Mouse (Mus musculus) embryonic facial prominence, embryonic 11.5 days (tissue): ENCODE measurements around the gene Dnm2. TPM values are rescaled to one million over a fixed set of nuclear protein-coding genes. Genes with fewer than 3 reads are reported as not detected.

Experiments used
- ATAC-seq: fragments of 200-750 bp; cut with Nextera tagmentation; replicated peaks from 2 replicates; pipeline ENCODE4 v1.8.0; 2017; ENCODE audit warnings: low read depth; ENCODE audit not compliant: insufficient number of reproducible peaks, low FRiP score, low TSS enrichment
- DNase-seq: peaks from one replicate; pipeline ENCODE4 v3.0.0-alpha.2; 2015; ENCODE audit warnings: low spot score
- H3K27ac ChIP-seq: fragments of 300-500 bp; sonication (generic); replicated peaks from 2 replicates; pipeline ENCODE4 v1.5.1; 2014; ENCODE audit warnings: mild to moderate bottlenecking, low read depth, low read length, control low read depth
- H3K27me3 ChIP-seq: fragments of 300-500 bp; sonication (generic); 2 replicates; pipeline ENCODE4 v1.6.1; 2014; ENCODE audit warnings: mild to moderate bottlenecking, low read length, moderate library complexity, mixed read lengths; ENCODE audit not compliant: control insufficient read depth, insufficient read depth
- H3K36me3 ChIP-seq: fragments of 300-500 bp; sonication (generic); replicated peaks from 2 replicates; pipeline ENCODE4 v1.6.1; 2014; ENCODE audit warnings: low read depth, mild to moderate bottlenecking, low read length, moderate library complexity, mixed read lengths; ENCODE audit not compliant: control insufficient read depth, insufficient read depth
- H3K4me1 ChIP-seq: fragments of 300-500 bp; sonication (generic); 2 replicates; pipeline ENCODE4 v1.6.1; 2014; ENCODE audit warnings: low read length, mixed read lengths; ENCODE audit not compliant: control insufficient read depth, insufficient read depth
- H3K4me2 ChIP-seq: fragments of 300-500 bp; sonication (generic); 2 replicates; pipeline ENCODE4 v1.6.1; 2014; ENCODE audit warnings: low read depth, mild to moderate bottlenecking, control low read depth, low read length, moderate library complexity
- H3K4me3 ChIP-seq: fragments of 300-500 bp; sonication (generic); 2 replicates; pipeline ENCODE4 v1.5.1; 2014; ENCODE audit warnings: low read depth, low read length, control low read depth
- H3K9ac ChIP-seq: fragments of 300-500 bp; sonication (generic); replicated peaks from 2 replicates; pipeline ENCODE4 v1.6.1; 2014; ENCODE audit warnings: mild to moderate bottlenecking, control low read depth, low read length
- H3K9me3 ChIP-seq: fragments of 300-500 bp; sonication (generic); replicated peaks from 2 replicates; pipeline ENCODE4 v1.6.1; 2016; ENCODE audit warnings: mild to moderate bottlenecking, low read length, inconsistent platforms, mixed read lengths; ENCODE audit not compliant: control insufficient read depth
- whole genome bisulfite sequencing: fragments of 180-500 bp; shearing (Covaris S2); extraction: QIAGEN DNeasy Blood & Tissue Kit; methylation state at CpG from one replicate; pipeline ENCODE4 v1.1.7; 2014; 5-methylcytosine and 5-hydroxymethylcytosine counted together
- polyA plus RNA-seq: library from polyadenylated mRNA; unstranded; fragments of >200 nt; fragmentation: Nextera tagmentation; extraction: Ambion mirVana; gene quantifications from 2 replicates; pipeline ENCODE4 v1.2.1, GENCODE M21; 2014

The Dnm2 gene
- polyA plus RNA-seq, 1 experiment from 2014 or later = 58.0 TPM

DNA sequence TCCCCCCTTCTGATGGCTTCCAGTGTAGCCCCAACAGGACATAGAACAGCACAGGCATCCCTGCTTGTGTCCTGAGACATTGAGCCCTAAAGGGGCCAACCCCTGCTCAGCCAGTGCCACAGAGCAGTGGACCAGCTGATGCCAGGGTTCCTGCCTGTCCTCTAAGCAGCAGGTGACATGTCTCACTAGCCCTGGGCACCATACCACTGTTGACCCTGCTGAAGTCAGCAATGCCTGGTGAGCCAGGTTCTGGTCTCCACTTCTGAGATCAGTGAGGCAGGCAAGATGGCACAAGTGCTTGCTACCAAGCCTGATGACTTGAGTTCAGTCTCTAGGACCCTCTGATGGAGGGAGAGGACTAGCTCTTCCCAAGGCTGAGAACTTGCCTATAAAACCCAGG, 81.1 kb downstream of the Dnm2 start:
- DNase-seq = no peak
- Histone ChIP-seq H3K27me3 (no peaks in the 10 kb centered on the region), H3K27ac (no peak overlapping the region), H3K36me3 (peaks cover 9% of the 10 kb centered on the region), H3K4me1 (peaks cover 4% of the 10 kb centered on the region; the same call in 1 of the 2 replicates), H3K4me2 (no peak overlapping the region), H3K9ac (no peak overlapping the region; the same call in 1 of the 2 replicates), H3K4me3 (no peak overlapping the region), H3K9me3 (no peaks in the 10 kb centered on the region)
- no peak for ATAC-seq

- Histone ChIP-seq H3K4me2 (no peak overlapping the region), H3K4me3 (no peak overlapping the region), H3K4me1 (peaks cover 4% of the 10 kb centered on the region; the same call in 1 of the 2 replicates), H3K27me3 (no peaks in the 10 kb centered on the region), H3K9ac (no peak overlapping the region), H3K9me3 (no peaks in the 10 kb centered on the region), H3K36me3 (peaks cover 9% of the 10 kb centered on the region), H3K27ac (no peak overlapping the region)
- 95% methylated on average over 15 of the region's 15 CpGs for WGBS
- ATAC-seq (no peak), DNase-seq (no peak)
These were observed 83.2 kb downstream of the Dnm2 start for GRCm38 (mm10) chr9:21507753-21508430.

- Histone ChIP-seq H3K4me3 (peak overlapping the region; percentile 71), H3K9ac (no peak overlapping the region), H3K4me1 (peaks cover 4% of the 10 kb centered on the region; the same call in 1 of the 2 replicates), H3K27me3 (no peaks in the 10 kb centered on the region), H3K27ac (no peak overlapping the region), H3K4me2 (peak overlapping the region; percentile 56), H3K9me3 (no peaks in the 10 kb centered on the region), H3K36me3 (peaks cover 9% of the 10 kb centered on the region)
- ATAC-seq = no peak
- 63% methylated on average over 7 of the region's 7 CpGs for WGBS
- no peak for DNase-seq
These were observed 84.2 kb downstream of the Dnm2 start for GRCm38 (mm10) chr9:21508871-21509404.

GRCm38 (mm10) chr9:21509772-21510688, 85.3 kb downstream of the Dnm2 start, which contains the start of gene Tmed1:
Gene Tmed1, minus strand, starts transcription at chr9:21510252.
- ATAC-seq = peak; percentile 93
- H3K27ac ChIP-seq = peak within 1 kb of the TSS; percentile 86
- no peaks in the 10 kb centered on the region for H3K27me3 ChIP-seq
- peak; percentile 97 for DNase-seq
- H3K4me2 ChIP-seq = peak within 1 kb of the TSS; percentile 56
- H3K9me3 ChIP-seq = no peaks in the 10 kb centered on the region
- H3K4me1 ChIP-seq = peaks cover 4% of the 10 kb centered on the region; the same call in 1 of the 2 replicates
- WGBS = 0% methylated on average over 44 of the region's 44 CpGs
- peaks cover 9% of the 10 kb centered on the region for H3K36me3 ChIP-seq
- peak within 1 kb of the TSS; percentile 75 for H3K9ac ChIP-seq
- peak within 1 kb of the TSS; percentile 71 for H3K4me3 ChIP-seq

- H3K36me3 ChIP-seq = peaks cover 9% of the 10 kb centered on the region
- H3K4me3 ChIP-seq = peak overlapping the region; percentile 71
- H3K27ac ChIP-seq = no peak overlapping the region
- ATAC-seq (no peak; the same call in 1 of the 2 replicates), DNase-seq (no peak)
- no peaks in the 10 kb centered on the region for H3K27me3 ChIP-seq
- 7% methylated on average over 7 of the region's 7 CpGs for WGBS
- peak overlapping the region; percentile 56 for H3K4me2 ChIP-seq
- peaks cover 4% of the 10 kb centered on the region; the same call in 1 of the 2 replicates for H3K4me1 ChIP-seq
- peak overlapping the region; percentile 55 for H3K9ac ChIP-seq
- no peaks in the 10 kb centered on the region for H3K9me3 ChIP-seq
These were observed 85.9 kb downstream of the Dnm2 start for GRCm38 (mm10) chr9:21510689-21511015.

GRCm38 (mm10) chr9:21511052-21511451, 86.3 kb downstream of the Dnm2 start:
- 80% methylated on average over 9 of the region's 9 CpGs for WGBS
- Histone ChIP-seq H3K4me2 (peak overlapping the region; percentile 56), H3K36me3 (peaks cover 9% of the 10 kb centered on the region; the same call in 1 of the 2 replicates), H3K4me1 (peaks cover 4% of the 10 kb centered on the region; the same call in 1 of the 2 replicates), H3K9ac (peak overlapping the region; percentile 55), H3K27ac (no peak overlapping the region), H3K9me3 (no peaks in the 10 kb centered on the region), H3K27me3 (no peaks in the 10 kb centered on the region), H3K4me3 (peak overlapping the region; percentile 71)
- ATAC-seq = no peak
- DNase-seq = no peak

- WGBS = 100% methylated on average over 4 of the region's 4 CpGs
- Histone ChIP-seq H3K9ac (no peak overlapping the region), H3K36me3 (no peaks in the 10 kb centered on the region), H3K9me3 (no peaks in the 10 kb centered on the region), H3K27me3 (no peaks in the 10 kb centered on the region), H3K4me2 (no peak overlapping the region), H3K4me3 (no peak overlapping the region), H3K4me1 (peaks cover 4% of the 10 kb centered on the region; the same call in 1 of the 2 replicates), H3K27ac (no peak overlapping the region)
- ATAC-seq (no peak), DNase-seq (no peak)
These were observed 88.8 kb downstream of the Dnm2 start for GRCm38 (mm10) chr9:21513466-21513865.
